ENCODE assay signal across 18 mouse cellular contexts in the genomic region with DNA sequence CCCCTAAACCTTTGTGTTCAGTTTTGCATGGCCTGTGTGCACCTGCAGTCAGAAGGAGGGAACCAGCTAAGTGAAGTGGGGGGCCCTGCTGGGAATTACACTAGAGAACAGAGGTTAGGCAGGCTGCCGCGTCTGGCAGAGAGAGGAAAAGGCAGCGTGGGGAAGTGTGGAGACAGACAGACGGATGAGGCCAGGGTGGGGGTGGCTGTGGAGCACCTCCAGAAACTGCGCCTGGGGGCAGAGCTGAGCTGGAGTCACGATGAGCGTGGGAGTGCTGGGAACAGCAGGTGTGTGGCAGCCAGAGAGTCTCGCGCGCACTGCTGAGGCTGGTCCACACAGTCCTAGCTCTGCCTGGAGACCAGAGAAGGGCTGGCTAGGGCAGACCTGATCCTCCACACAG. TPM values are rescaled to one million over a fixed set of nuclear protein-coding genes. Genes with fewer than 3 reads are reported as not detected.
A peak's percentile ranks its signal among the peaks of the same experiment; 100 is the strongest.
DNase-seq lines count a peak whose midpoint lies in the region; ATAC-seq and TF ChIP-seq lines count a peak whose summit lies in the region.
"Had no signal": no experiment of that assay in that cellular context is flagged by ENCODE, and none has a peak within 500 bp of the region (broad histone marks: within the 10 kb centered on the region; RNA-seq: fewer than 3 reads in every experiment).

No protein-coding gene starts in this region.

- H3K36me3 ChIP-seq in kidney, embryonic 16.5 days (ENCODE audit: insufficient read depth, low read length): no peaks in the 10 kb centered on the region
- H3K36me3 ChIP-seq in heart, adult 2 months (ENCODE audit: control insufficient read depth, insufficient read depth, low read length): no peaks in the 10 kb centered on the region
- H3K36me3 ChIP-seq: intestine, embryonic 15.5 days had no signal

- intact Hi-C loops in heart, adult 2 months (cut with DNase I): no loop called here

- no peak for TF ChIP-seq CTCF in heart, adult 2 months (IDR thresholded peaks at IDR 0.05)

- no peak overlapping the region for H3K9ac ChIP-seq in kidney, embryonic 16.5 days (replicated peaks; ENCODE audit: low read length)
- no peak overlapping the region for H3K9ac ChIP-seq in heart, adult 2 months (ENCODE audit: low read depth, low read length)
- H3K9ac ChIP-seq: intestine, embryonic 15.5 days; limb, embryonic 15.5 days; midbrain, embryonic 15.5 days had no signal

- no peaks in the 10 kb centered on the region for H3K79me2 ChIP-seq in heart, adult 2 months (replicated peaks; ENCODE audit: control insufficient read depth, insufficient read depth, low read length)

- no peaks in the 10 kb centered on the region for H3K27me3 ChIP-seq in kidney, embryonic 16.5 days (ENCODE audit: insufficient read depth, low read length)
- H3K27me3 ChIP-seq in heart, adult 2 months (ENCODE audit: control insufficient read depth, insufficient read depth, low read length): no peaks in the 10 kb centered on the region
- H3K27me3 ChIP-seq: intestine, embryonic 15.5 days; midbrain, embryonic 15.5 days; neural tube, embryonic 13.5 days had no signal

- no peak for DNase-seq in kidney, adult 9 months
- peak; percentile 49 to 77 for DNase-seq in frontal cortex, postnatal 10 days (ENCODE audit: low spot score in 2 of 2)
- peak; percentile 37 to 49 for DNase-seq in layer of hippocampus, postnatal 25 days (ENCODE audit: extremely low spot score in 1 of 2, low spot score in 1 of 2)
- DNase-seq in right cerebral cortex, adult 2 months (ENCODE audit: low spot score in 2 of 2): peak; percentile 85 to 87
- no peak for DNase-seq in kidney, postnatal 10 days
- DNase-seq in heart, adult 2 months: no peak
- DNase-seq: adrenal gland, adult 2 months; cerebellum, adult 2 months; kidney, postnatal 14 days; lung, adult 2 months; retina, postnatal 1 day had no signal

- TF ChIP-seq POLR2A in heart, adult 2 months (IDR thresholded peaks at IDR 0.05; ENCODE audit: insufficient read depth, low read depth, low read length): no peak

- H3K4me2 ChIP-seq in kidney, embryonic 16.5 days (replicated peaks; ENCODE audit: low read depth, low read length): no peak overlapping the region
- H3K4me2 ChIP-seq: intestine, embryonic 15.5 days; limb, embryonic 15.5 days; midbrain, embryonic 15.5 days; neural tube, embryonic 13.5 days had no signal

- WGBS in kidney, embryonic 16.5 days: 41% methylated on average over 10 of the region's 10 CpGs
- WGBS in heart, adult 2 months: 63% methylated on average over 10 of the region's 10 CpGs

- TF ChIP-seq EP300 in heart, adult 2 months (IDR thresholded peaks at IDR 0.05; ENCODE audit: insufficient read depth, low read depth, low read length): no peak

- H3K27ac ChIP-seq in kidney, embryonic 16.5 days (ENCODE audit: low read length): 0 out of 2 replicates have a peak overlapping the region, but pooled peaks have one; percentile 3
- H3K27ac ChIP-seq in heart, adult 2 months: no peak overlapping the region
- H3K27ac ChIP-seq: intestine, embryonic 15.5 days; limb, embryonic 15.5 days; midbrain, embryonic 15.5 days; neural tube, embryonic 13.5 days had no signal

- H3K4me1 ChIP-seq in kidney, embryonic 16.5 days (ENCODE audit: insufficient read depth, low read length): peaks cover 38% of the 10 kb centered on the region
- H3K4me1 ChIP-seq in heart, adult 2 months (ENCODE audit: control insufficient read depth, insufficient read depth, low read length): no peaks in the 10 kb centered on the region; the same call in 1 of the 2 replicates

- ATAC-seq in kidney, embryonic 16.5 days (ENCODE audit: low FRiP score, low TSS enrichment): no peak
- ATAC-seq in monocyte, adult 5-6 weeks (replicated peaks; ENCODE audit: insufficient number of reproducible peaks, low FRiP score, low TSS enrichment, poor library complexity, severe bottlenecking): no peak
- ATAC-seq: intestine, embryonic 15.5 days; midbrain, embryonic 15.5 days had no signal

- no peaks in the 10 kb centered on the region for H3K9me3 ChIP-seq in kidney, embryonic 16.5 days (ENCODE audit: low read length)
- H3K9me3 ChIP-seq: limb, embryonic 15.5 days; midbrain, embryonic 15.5 days; neural tube, embryonic 13.5 days had no signal

- H3K4me3 ChIP-seq in kidney, embryonic 16.5 days (ENCODE audit: low read length): no peak overlapping the region
- no peak overlapping the region for H3K4me3 ChIP-seq in heart, adult 2 months
- H3K4me3 ChIP-seq: intestine, embryonic 15.5 days; limb, embryonic 15.5 days; midbrain, embryonic 15.5 days; neural tube, embryonic 13.5 days had no signal

RNA-seq across cellular contexts. Expression of a gene that starts 10.6 kb away (rescaled TPM):
- 21.7 and 22.2 TPM in 2 replicates for polyA plus RNA-seq in kidney, embryonic 16.5 days (2015; fragmentation: Nextera tagmentation; extraction: Ambion mirVana)
- total RNA-seq in layer of hippocampus, postnatal 25 days (2021): 10 to 100 TPM; 74.3 to 75.8 TPM
- 11.4 to 19.2 TPM (median 15.5 TPM) in 3 replicates for total RNA-seq in monocyte, adult 5-6 weeks (2017)
- 10 to 100 TPM; 11.9 to 14.6 TPM for total RNA-seq in heart, adult 2 months (2021)
- 19.1 and 25.9 TPM in 2 replicates for polyA plus RNA-seq in heart, adult 2 months (2012; rRNA removed)

RNA-seq across cellular contexts. Expression of a gene that starts 25.4 kb away (rescaled TPM):
- polyA plus RNA-seq in kidney, embryonic 16.5 days (2015; fragmentation: Nextera tagmentation; extraction: Ambion mirVana): 144 and 152 TPM in 2 replicates
- 1 to 10 TPM; 4.5 to 5.6 TPM for total RNA-seq in layer of hippocampus, postnatal 25 days (2021)
- total RNA-seq in monocyte, adult 5-6 weeks (2017): 14.2 to 29.8 TPM (median 14.4 TPM) in 3 replicates
- total RNA-seq in heart, adult 2 months (2021): 10 to 100 TPM; 12.4 to 15.9 TPM
- 20.8 and 22.3 TPM in 2 replicates for polyA plus RNA-seq in heart, adult 2 months (2012; rRNA removed)

RNA-seq across cellular contexts. Expression of a gene that starts 25.5 kb away (rescaled TPM):
- 19.6 and 25.3 TPM in 2 replicates for polyA plus RNA-seq in kidney, embryonic 16.5 days (2015; fragmentation: Nextera tagmentation; extraction: Ambion mirVana)
- total RNA-seq in layer of hippocampus, postnatal 25 days (2021): 10 to 100 TPM; 33.3 to 42.8 TPM
- total RNA-seq in monocyte, adult 5-6 weeks (2017): 41.3 to 161 TPM (median 62.1 TPM) in 3 replicates
- 1 to 10 TPM; 3.2 to 3.3 TPM for total RNA-seq in heart, adult 2 months (2021)
- 8.5 and 9.5 TPM in 2 replicates for polyA plus RNA-seq in heart, adult 2 months (2012; rRNA removed)

RNA-seq across cellular contexts. Expression of a gene that starts 51.3 kb away (rescaled TPM):
- 0.56 TPM in 1 of 2 replicates, not detected in the other for polyA plus RNA-seq in kidney, embryonic 16.5 days (2015; fragmentation: Nextera tagmentation; extraction: Ambion mirVana)
- total RNA-seq in layer of hippocampus, postnatal 25 days (2021): 1 to 10 TPM in 1 of 2 experiments, not detected in 1; 1.3 TPM
- total RNA-seq in monocyte, adult 5-6 weeks (2017): not detected in 3 replicates
- total RNA-seq in heart, adult 2 months (2021): not detected
- not detected in 2 replicates for polyA plus RNA-seq in heart, adult 2 months (2012; rRNA removed)
- total RNA-seq: hematopoietic stem cell, adult 5-6 weeks had no signal
- polyA plus RNA-seq: adrenal gland, adult 2 months; intestine, embryonic 15.5 days; lung, adult 2 months; neural tube, embryonic 13.5 days had no signal

RNA-seq across cellular contexts. Expression of a gene that starts 57.0 kb away (rescaled TPM):
- polyA plus RNA-seq in kidney, embryonic 16.5 days (2015; fragmentation: Nextera tagmentation; extraction: Ambion mirVana): not detected in 2 replicates
- not detected for total RNA-seq in layer of hippocampus, postnatal 25 days (2021)
- not detected in 3 replicates for total RNA-seq in monocyte, adult 5-6 weeks (2017)
- not detected for total RNA-seq in heart, adult 2 months (2021)
- 0.84 and 0.85 TPM in 2 replicates for polyA plus RNA-seq in heart, adult 2 months (2012; rRNA removed)
- total RNA-seq: hematopoietic stem cell, adult 5-6 weeks had no signal
- polyA plus RNA-seq: intestine, embryonic 15.5 days; midbrain, embryonic 15.5 days; neural tube, embryonic 13.5 days had no signal

Comparison
In these comparisons a context has a peak if more than half of its experiments do, and no peak if none do; other contexts are left out.
1. DNase-seq: peak in frontal cortex, postnatal 10 days (2 of 2), layer of hippocampus, postnatal 25 days (2 of 2) and right cerebral cortex, adult 2 months (2 of 2); none in kidney, adult 9 months (single experiment), kidney, postnatal 10 days (single experiment) and heart, adult 2 months (0 of 2).